Mouse (Mus musculus) B cell, adult 67 days (primary cell): ENCODE measurements around the gene Fancd2. TPM values are rescaled to one million over a fixed set of nuclear protein-coding genes. Genes with fewer than 3 reads are reported as not detected.

Experiments
- total RNA-seq, 2 experiments: library from RNA; stranded (reverse); gene quantifications; 4 replicates each; pipeline ENCODE4 v1.2.4; 2023

The Fancd2 gene
- 1 to 10 TPM in 1 of 2 experiments, under 1 TPM in 1; 0.80 to 1.7 TPM for total RNA-seq

GRCm38 (mm10) chr6:113530932-113531839 lies at the start of gene Fancd2, which contains the start of gene Emc3:
TSS of gene Fancd2 (plus strand) at chr6:113531682.
TSS of gene Emc3 (minus strand) at chr6:113531652.

GRCm38 (mm10) chr6:113483100-113483615 lies 48.3 kb upstream of the Fancd2 start, which contains the start of gene Creld1:
TSS of gene Creld1 (plus strand) at chr6:113483297.

GRCm38 (mm10) chr6:113501388-113502084 lies 29.9 kb upstream of the Fancd2 start, which contains the start of gene Prrt3:
TSS of gene Prrt3 (minus strand) at chr6:113501931.

GRCm38 (mm10) chr6:113600543-113601139 lies 69.2 kb downstream of the Fancd2 start, which contains the start of gene Fancd2os:
TSS of gene Fancd2os (minus strand) at chr6:113600715.

GRCm38 (mm10) chr6:113604432-113605223 lies 73.1 kb downstream of the Fancd2 start, which contains the start of gene Brk1:
TSS of gene Brk1 (plus strand) at chr6:113604772.

GRCm38 (mm10) chr6:113623941-113624751 lies 92.7 kb downstream of the Fancd2 start, which contains the start of gene Vhl:
TSS of gene Vhl (plus strand) at chr6:113623959.

GRCm38 (mm10) chr6:113638302-113639040 lies 107.0 kb downstream of the Fancd2 start, which contains the start of gene Irak2:
TSS of gene Irak2 (plus strand) at chr6:113638467.

Other genes with a start within 250 kb of the Fancd2 start
- 1 to 10 TPM; 2.4 to 3.3 TPM for gene Cpne9, start 249.4 kb upstream of the Fancd2 start, total RNA-seq
- 10 to 100 TPM; 69.4 to 82.0 TPM for gene Brpf1, start 224.5 kb upstream of the Fancd2 start, total RNA-seq
- 10 to 100 TPM; 12.7 to 18.1 TPM for gene Ogg1, start 204.7 kb upstream of the Fancd2 start, total RNA-seq
- under 1 TPM in 1 of 2 experiments, not detected in 1; 0.92 TPM for gene Camk1, start 187.7 kb upstream of the Fancd2 start, total RNA-seq
- gene Tada3, start 153.8 kb upstream of the Fancd2 start, total RNA-seq: 10 to 100 TPM; 26.7 to 30.5 TPM
- 100 to 1,000 TPM; 262 to 268 TPM for gene Arpc4, start 153.6 kb upstream of the Fancd2 start, total RNA-seq
- 10 to 100 TPM; 44.8 to 59.3 TPM for gene Ttll3, start 142.4 kb upstream of the Fancd2 start, total RNA-seq
- 10 to 100 TPM; 15.3 to 17.0 TPM for gene Rpusd3, start 112.3 kb upstream of the Fancd2 start, total RNA-seq
- gene Cidec, start 95.9 kb upstream of the Fancd2 start, total RNA-seq: not detected
- gene Jagn1, start 89.1 kb upstream of the Fancd2 start, total RNA-seq: 10 to 100 TPM; 18.3 to 23.0 TPM
- not detected for gene Il17re, start 73.2 kb upstream of the Fancd2 start, total RNA-seq
- gene Il17rc, start 60.3 kb upstream of the Fancd2 start, total RNA-seq: under 1 TPM in 1 of 2 experiments, not detected in 1; 0.42 TPM
- 10 to 100 TPM; 19.6 to 20.8 TPM for gene Creld1, start 48.4 kb upstream of the Fancd2 start, total RNA-seq
- gene Prrt3, start 29.8 kb upstream of the Fancd2 start, total RNA-seq: under 1 TPM; 0.32 to 0.47 TPM
- gene Emc3, start within 50 bp of the Fancd2 start, total RNA-seq: 10 to 100 TPM; 76.8 to 77.6 TPM
- gene Fancd2os, start 69.0 kb downstream of the Fancd2 start, total RNA-seq: not detected
- 100 to 1,000 TPM; 117 to 135 TPM for gene Brk1, start 73.1 kb downstream of the Fancd2 start, total RNA-seq
- gene Vhl, start 92.3 kb downstream of the Fancd2 start, total RNA-seq: 10 to 100 TPM; 27.2 to 34.6 TPM
- 100 to 1,000 TPM; 172 to 175 TPM for gene Irak2, start 106.8 kb downstream of the Fancd2 start, total RNA-seq
- 100 to 1,000 TPM; 170 to 189 TPM for gene Tatdn2, start 165.4 kb downstream of the Fancd2 start, total RNA-seq
- 1 to 10 TPM; 1.9 to 4.0 TPM for gene Ghrl, start 188.2 kb downstream of the Fancd2 start, total RNA-seq
- gene Sec13, start 209.1 kb downstream of the Fancd2 start, total RNA-seq: 100 to 1,000 TPM in 1 of 2 experiments, 10 to 100 TPM in 1; 96.2 to 106 TPM